Mouse (Mus musculus) R1 (cell line): ENCODE results near the gene Hacd3.
"Not testable (repeated sequence)": the region's sequence is repeated elsewhere in the genome, so short reads cannot be mapped to it uniquely, and the experiment has no call there.

ENCODE experiments used
- DNase-seq: peaks from one replicate; pipeline ENCODE4 v3.0.0-alpha.2; 2018; ENCODE audit warnings: low read depth, low spot score

Hacd3 gene

GRCm38 (mm10) chr9:65016978-65017827, 4.3 kb downstream of the Hacd3 start:
- no peak for DNase-seq

GRCm38 (mm10) chr9:65016241-65016977, 5.1 kb downstream of the Hacd3 start:
- no peak for DNase-seq

- no peak for DNase-seq
These were observed 5.9 kb downstream of the Hacd3 start for GRCm38 (mm10) chr9:65015461-65016222.

GRCm38 (mm10) chr9:65011304-65011703, 10.2 kb downstream of the Hacd3 start:
- DNase-seq: peak; percentile 62

GRCm38 (mm10) chr9:65010632-65011031, 10.9 kb downstream of the Hacd3 start:
- peak; percentile 21 for DNase-seq

- no peak for DNase-seq
These were observed 15.8 kb downstream of the Hacd3 start for GRCm38 (mm10) chr9:65005737-65006136.

- no peak for DNase-seq
These were observed 20.0 kb downstream of the Hacd3 start for GRCm38 (mm10) chr9:65001481-65001880.

GRCm38 (mm10) chr9:64995464-64995863, 26.0 kb downstream of the Hacd3 start:
- not testable (repeated sequence) for DNase-seq

GRCm38 (mm10) chr9:64990291-64990690, 31.2 kb downstream of the Hacd3 start:
- no peak for DNase-seq

- no peak for DNase-seq
These were observed 33.0 kb downstream of the Hacd3 start for GRCm38 (mm10) chr9:64988443-64988842.

- DNase-seq: no peak
These were observed 33.8 kb downstream of the Hacd3 start for GRCm38 (mm10) chr9:64987651-64988050.

- DNase-seq: no peak
These were observed 35.7 kb downstream of the Hacd3 start for GRCm38 (mm10) chr9:64985807-64986206.

GRCm38 (mm10) chr9:64985037-64985794, 36.3 kb downstream of the Hacd3 start:
- DNase-seq: no peak

GRCm38 (mm10) chr9:64981904-64982303, 39.6 kb downstream of the Hacd3 start:
- DNase-seq: no peak

- no peak for DNase-seq
These were observed 40.9 kb downstream of the Hacd3 start for GRCm38 (mm10) chr9:64980548-64980947.

GRCm38 (mm10) chr9:64960978-64961320, 60.5 kb downstream of the Hacd3 start:
- no peak for DNase-seq

GRCm38 (mm10) chr9:64960117-64960977, 61.1 kb downstream of the Hacd3 start, which contains the start of gene Ints14:
Gene Ints14, plus strand, starts transcription at chr9:64960905.
- DNase-seq: peak; percentile 97

- no peak for DNase-seq
These were observed 64.2 kb downstream of the Hacd3 start for GRCm38 (mm10) chr9:64957276-64957675.

- DNase-seq: peak; percentile 63
These were observed 65.2 kb downstream of the Hacd3 start for GRCm38 (mm10) chr9:64956337-64956736.

- DNase-seq: no peak
These were observed 68.3 kb downstream of the Hacd3 start for GRCm38 (mm10) chr9:64953190-64953589.
